Mouse (Mus musculus): ENCODE data around the gene Polr3e. TPM values are rescaled to one million over a fixed set of nuclear protein-coding genes. Genes with fewer than 3 reads are reported as not detected.
"Not testable (repeated sequence)": the region's sequence is repeated elsewhere in the genome, so short reads cannot be mapped to it uniquely, and the experiment has no call there.

The Polr3e gene
- total and polyA plus RNA-seq, 2 experiments from 2014 or later = 17.1 to 25.2 TPM

- WGBS = 94% methylated on average over 7 of the region's 7 CpGs
- Histone ChIP-seq H3K27ac (no peak overlapping the region), H3K4me3 (ENCODE audit: low read length) (no peak overlapping the region), H3K4me1 (ENCODE audit: insufficient read depth, low read length) (no peaks in the 10 kb centered on the region), H3K9ac (replicated peaks; ENCODE audit: low read length) (no peak overlapping the region), H3K4me2 (ENCODE audit: low read depth, low read length) (no peak overlapping the region), H3K27me3 (ENCODE audit: insufficient read depth, low read length) (no peaks in the 10 kb centered on the region), H3K9me3 (ENCODE audit: low read length) (no peaks in the 10 kb centered on the region), H3K36me3 (ENCODE audit: insufficient read depth, low read length) (no peaks in the 10 kb centered on the region)
- no peak for ATAC-seq
- no peak for TF ChIP-seq CTCF (IDR thresholded peaks at IDR 0.05; ENCODE audit: low read depth)
- no peak for DNase-seq (ENCODE audit: low spot score)
Observed at GRCm38 (mm10) chr7:120969221-120969620, 51.7 kb downstream of the Polr3e start.

GRCm38 (mm10) chr7:120970112-120970511 lies 52.6 kb downstream of the Polr3e start:
- TF ChIP-seq CTCF (IDR thresholded peaks at IDR 0.05; ENCODE audit: low read depth) = no peak
- no peaks in the 10 kb centered on the region for H3K4me1 ChIP-seq (ENCODE audit: insufficient read depth, low read length)
- 91% methylated on average over 5 of the region's 5 CpGs for WGBS
- H3K4me2 ChIP-seq (ENCODE audit: low read depth, low read length) = no peak overlapping the region
- no peaks in the 10 kb centered on the region for H3K9me3 ChIP-seq (ENCODE audit: low read length)
- no peak overlapping the region for H3K27ac ChIP-seq
- no peak overlapping the region for H3K9ac ChIP-seq (replicated peaks; ENCODE audit: low read length)
- no peaks in the 10 kb centered on the region for H3K27me3 ChIP-seq (ENCODE audit: insufficient read depth, low read length)
- no peak overlapping the region for H3K4me3 ChIP-seq (ENCODE audit: low read length)
- DNase-seq (ENCODE audit: low spot score) (no peak), ATAC-seq (no peak)
- no peaks in the 10 kb centered on the region for H3K36me3 ChIP-seq (ENCODE audit: insufficient read depth, low read length)

GRCm38 (mm10) chr7:120972471-120972870 lies 54.9 kb downstream of the Polr3e start:
- H3K4me1 ChIP-seq (ENCODE audit: insufficient read depth, low read length); H3K4me3 ChIP-seq (ENCODE audit: low read length); ATAC-seq; H3K27me3 ChIP-seq (ENCODE audit: insufficient read depth, low read length); DNase-seq (ENCODE audit: low spot score); H3K36me3 ChIP-seq (ENCODE audit: insufficient read depth, low read length); H3K9me3 ChIP-seq (ENCODE audit: low read length); H3K9ac ChIP-seq (replicated peaks; ENCODE audit: low read length); H3K27ac ChIP-seq; H3K4me2 ChIP-seq (ENCODE audit: low read depth, low read length): not testable (repeated sequence)
- 72% methylated on average over 2 of the region's 2 CpGs for WGBS

GRCm38 (mm10) chr7:120974001-120974400 lies 56.5 kb downstream of the Polr3e start:
- TF ChIP-seq CTCF (IDR thresholded peaks at IDR 0.05; ENCODE audit: low read depth) = no peak
- 85% methylated on average over 3 of the region's 3 CpGs for WGBS
- 0 out of 2 replicates have a peak, but pooled peaks cover 2% of the 10 kb centered on the region for H3K4me1 ChIP-seq (ENCODE audit: insufficient read depth, low read length)
- no peaks in the 10 kb centered on the region for H3K27me3 ChIP-seq (ENCODE audit: insufficient read depth, low read length)
- DNase-seq (ENCODE audit: low spot score) (no peak), ATAC-seq (no peak)
- H3K36me3 ChIP-seq (ENCODE audit: insufficient read depth, low read length) = no peaks in the 10 kb centered on the region
- no peak overlapping the region for H3K4me2 ChIP-seq (ENCODE audit: low read depth, low read length)
- H3K9me3 ChIP-seq (ENCODE audit: low read length) = no peaks in the 10 kb centered on the region
- H3K4me3 ChIP-seq (ENCODE audit: low read length) = no peak overlapping the region
- H3K9ac ChIP-seq (replicated peaks; ENCODE audit: low read length) = no peak overlapping the region
- no peak overlapping the region for H3K27ac ChIP-seq

GRCm38 (mm10) chr7:120977063-120977462 lies 59.5 kb downstream of the Polr3e start:
- H3K36me3 ChIP-seq (ENCODE audit: insufficient read depth, low read length) = no peaks in the 10 kb centered on the region
- DNase-seq (ENCODE audit: low spot score) (peak; percentile 57), ATAC-seq (no peak)
- H3K4me2 ChIP-seq (ENCODE audit: low read depth, low read length) = no peak overlapping the region
- WGBS = 30% methylated on average over 7 of the region's 7 CpGs
- TF ChIP-seq CTCF (IDR thresholded peaks at IDR 0.05; ENCODE audit: low read depth) = no peak
- peaks cover 5% of the 10 kb centered on the region; the same call in 1 of the 2 replicates for H3K4me1 ChIP-seq (ENCODE audit: insufficient read depth, low read length)
- no peaks in the 10 kb centered on the region for H3K9me3 ChIP-seq (ENCODE audit: low read length)
- H3K27me3 ChIP-seq (ENCODE audit: insufficient read depth, low read length) = no peaks in the 10 kb centered on the region
- H3K27ac ChIP-seq = no peak overlapping the region
- no peak overlapping the region for H3K9ac ChIP-seq (replicated peaks; ENCODE audit: low read length)
- H3K4me3 ChIP-seq (ENCODE audit: low read length) = no peak overlapping the region

GRCm38 (mm10) chr7:120980041-120980440 lies 62.5 kb downstream of the Polr3e start:
- WGBS = 87% methylated on average over 4 of the region's 4 CpGs
- DNase-seq (ENCODE audit: low spot score) (no peak), ATAC-seq (no peak)
- H3K9me3 ChIP-seq (ENCODE audit: low read length) = no peaks in the 10 kb centered on the region
- H3K4me3 ChIP-seq (ENCODE audit: low read length) = no peak overlapping the region
- no peaks in the 10 kb centered on the region for H3K36me3 ChIP-seq (ENCODE audit: insufficient read depth, low read length)
- no peak overlapping the region for H3K9ac ChIP-seq (replicated peaks; ENCODE audit: low read length)
- H3K4me1 ChIP-seq (ENCODE audit: insufficient read depth, low read length) = peaks cover 5% of the 10 kb centered on the region; the same call in 1 of the 2 replicates
- no peaks in the 10 kb centered on the region for H3K27me3 ChIP-seq (ENCODE audit: insufficient read depth, low read length)
- H3K4me2 ChIP-seq (ENCODE audit: low read depth, low read length) = peak overlapping the region; percentile 90; the same call in 1 of the 2 replicates
- no peak for TF ChIP-seq CTCF (IDR thresholded peaks at IDR 0.05; ENCODE audit: low read depth)
- H3K27ac ChIP-seq = no peak overlapping the region

- 3% methylated on average over 39 of the region's 39 CpGs for WGBS
- H3K27ac ChIP-seq = no peak overlapping the region
- H3K4me2 ChIP-seq (ENCODE audit: low read depth, low read length) = peak overlapping the region; percentile 90
- TF ChIP-seq CTCF (IDR thresholded peaks at IDR 0.05; ENCODE audit: low read depth) = no peak
- peak; percentile 49 for DNase-seq (ENCODE audit: low spot score)
- peak overlapping the region; percentile 97 for H3K4me3 ChIP-seq (ENCODE audit: low read length)
- peak overlapping the region; percentile 62 for H3K9ac ChIP-seq (replicated peaks; ENCODE audit: low read length)
- no peaks in the 10 kb centered on the region for H3K9me3 ChIP-seq (ENCODE audit: low read length)
- H3K36me3 ChIP-seq (ENCODE audit: insufficient read depth, low read length) = no peaks in the 10 kb centered on the region
- no peaks in the 10 kb centered on the region for H3K27me3 ChIP-seq (ENCODE audit: insufficient read depth, low read length)
- peaks cover 5% of the 10 kb centered on the region; the same call in 1 of the 2 replicates for H3K4me1 ChIP-seq (ENCODE audit: insufficient read depth, low read length)
- ATAC-seq = peak; percentile 46
Observed at GRCm38 (mm10) chr7:120980931-120981924, 63.7 kb downstream of the Polr3e start.
